Mouse (Mus musculus) lung, adult 2 months (tissue): ENCODE results near the gene Mrpl14.

ENCODE experiments used
- CTCF ChIP-seq: fragments of 200-500 bp; IDR thresholded peaks from 2 replicates; pipeline ENCODE4 v1.5.1; 2011; ENCODE audit warnings: mild to moderate bottlenecking, low read length, control low read depth; ENCODE audit not compliant: insufficient read depth
- POLR2A ChIP-seq: fragments of 200-500 bp; IDR thresholded peaks from 2 replicates; pipeline ENCODE4 v1.6.1; 2011; ENCODE audit warnings: low read depth, mild to moderate bottlenecking, control low read depth, low read length, borderline replicate concordance; ENCODE audit errors: extremely low read depth

DNA sequence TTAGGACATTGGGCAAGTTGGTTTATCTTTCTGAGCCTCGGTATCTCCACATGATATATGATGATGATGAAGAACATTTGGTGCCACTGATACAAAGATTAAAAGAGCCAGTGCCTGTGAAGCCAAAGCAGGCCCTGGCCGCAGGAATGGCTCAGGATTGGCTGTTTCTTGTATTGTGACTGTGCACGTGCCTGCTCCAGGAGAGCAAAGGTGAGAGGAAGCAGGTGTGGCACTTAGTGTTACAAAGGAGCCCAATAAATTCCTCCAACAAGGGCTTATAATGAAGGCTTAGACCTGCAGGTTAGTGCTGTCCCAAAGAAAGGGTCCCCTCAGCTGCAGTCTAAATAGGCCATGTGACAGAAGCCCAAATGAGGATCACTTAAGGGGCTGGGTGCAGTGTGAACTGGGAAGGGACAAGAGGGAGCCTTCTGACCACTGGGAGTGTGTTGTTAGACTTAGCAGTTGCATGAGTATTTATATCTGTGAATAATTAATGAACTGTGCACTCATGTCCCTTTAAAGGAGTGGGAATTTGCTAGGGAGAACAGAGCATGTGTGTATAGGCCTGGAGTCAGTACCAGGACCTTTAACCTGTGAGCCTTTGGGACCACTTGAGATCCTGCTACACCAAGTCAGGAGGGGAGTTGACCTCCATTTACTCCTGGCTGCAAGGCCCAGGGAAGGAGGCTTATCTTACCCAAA lies 13.1 kb downstream of the Mrpl14 start:
- TF ChIP-seq POLR2A (no peak), CTCF (no peak)
